Mouse (Mus musculus) urinary bladder, adult 2 months (tissue): ENCODE data around the gene Itgb5. TPM values are rescaled to one million over a fixed set of nuclear protein-coding genes. Genes with fewer than 3 reads are reported as not detected.

Experiments used
- DNase-seq: peaks from one replicate; pipeline ENCODE4 v3.0.0; 2022; ENCODE audit warnings: low spot score
- polyA plus RNA-seq: library from polyadenylated mRNA; depleted of rRNA; stranded (reverse); fragments of >200 nt; gene quantifications from 2 replicates; pipeline ENCODE4 v1.2.3, GENCODE M21; 2012

Gene Itgb5
- polyA plus RNA-seq, 1 experiment: 79.7 TPM

- DNase-seq: no peak
These were observed 75.1 kb downstream of the Itgb5 start for GRCm38 (mm10) chr16:33904553-33904952.

GRCm38 (mm10) chr16:33908239-33908638, 78.8 kb downstream of the Itgb5 start:
- no peak for DNase-seq

GRCm38 (mm10) chr16:33914997-33915396, 85.5 kb downstream of the Itgb5 start:
- DNase-seq: no peak

GRCm38 (mm10) chr16:33916473-33917251, 87.2 kb downstream of the Itgb5 start:
- no peak for DNase-seq

GRCm38 (mm10) chr16:33917390-33917789, 87.9 kb downstream of the Itgb5 start:
- DNase-seq: no peak

GRCm38 (mm10) chr16:33917926-33918325, 88.5 kb downstream of the Itgb5 start:
- DNase-seq: no peak

- no peak for DNase-seq
These were observed 92.0 kb downstream of the Itgb5 start for GRCm38 (mm10) chr16:33921514-33921913.

- no peak for DNase-seq
These were observed 92.9 kb downstream of the Itgb5 start for GRCm38 (mm10) chr16:33922111-33923000.

- no peak for DNase-seq
These were observed 93.5 kb downstream of the Itgb5 start for GRCm38 (mm10) chr16:33923001-33923316.

- DNase-seq: no peak
These were observed 94.3 kb downstream of the Itgb5 start for GRCm38 (mm10) chr16:33923758-33924157.

- DNase-seq: no peak
These were observed 97.9 kb downstream of the Itgb5 start for GRCm38 (mm10) chr16:33927263-33927824.

GRCm38 (mm10) chr16:33928788-33929462, 99.5 kb downstream of the Itgb5 start:
- no peak for DNase-seq

- no peak for DNase-seq
These were observed 101.3 kb downstream of the Itgb5 start for GRCm38 (mm10) chr16:33930785-33931184.

GRCm38 (mm10) chr16:33931682-33932081, 102.2 kb downstream of the Itgb5 start:
- no peak for DNase-seq

- DNase-seq: no peak
These were observed 102.7 kb downstream of the Itgb5 start for GRCm38 (mm10) chr16:33932126-33932525.

GRCm38 (mm10) chr16:33933411-33933810, 103.9 kb downstream of the Itgb5 start:
- no peak for DNase-seq

GRCm38 (mm10) chr16:33934701-33935406, 105.4 kb downstream of the Itgb5 start:
- DNase-seq: no peak

- no peak for DNase-seq
These were observed 105.9 kb downstream of the Itgb5 start for GRCm38 (mm10) chr16:33935407-33935785.

GRCm38 (mm10) chr16:33936885-33937284, 107.4 kb downstream of the Itgb5 start:
- no peak for DNase-seq

GRCm38 (mm10) chr16:33937567-33937966, 108.1 kb downstream of the Itgb5 start:
- no peak for DNase-seq
